Mouse (Mus musculus): ENCODE results near the gene Olfr1302. TPM values are rescaled to one million over a fixed set of nuclear protein-coding genes. Genes with fewer than 3 reads are reported as not detected.

The Olfr1302 gene
- total RNA-seq (2014; rRNA removed) (not detected in 2 replicates), polyA plus RNA-seq (2012; rRNA removed) (not detected in 2 replicates)

DNA sequence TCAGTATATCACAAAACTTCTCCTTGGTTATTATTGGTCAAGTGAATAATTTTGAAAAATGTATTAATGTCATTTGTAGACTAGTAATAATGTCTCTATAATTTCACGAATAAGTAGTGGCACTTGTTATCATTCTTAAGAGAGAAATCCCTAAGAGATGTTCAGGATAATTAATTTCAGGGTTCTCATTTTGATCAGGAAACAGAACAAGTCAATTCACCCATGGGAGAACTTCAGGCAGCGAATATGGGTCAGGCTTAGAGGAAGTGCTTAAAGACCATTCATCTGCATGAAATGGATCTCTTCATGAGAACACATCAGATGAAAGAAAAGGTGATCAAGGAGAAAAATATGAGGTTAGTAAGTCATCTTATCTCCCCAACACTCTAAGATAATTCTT lies at the start of gene Olfr1302:
Gene Olfr1302 (plus strand): TSS at position 301 of the 400 bp plus-strand sequence.
- no peaks in the 10 kb centered on the region for H3K79me2 ChIP-seq (ENCODE audit: control insufficient read depth, insufficient read depth, low read length)
- no peaks in the 10 kb centered on the region for H3K27me3 ChIP-seq (ENCODE audit: control insufficient read depth, insufficient read depth, low read length)
- no peak for DNase-seq (ENCODE audit: extremely low read depth, low read depth, low spot score)
- H3K36me3 ChIP-seq (ENCODE audit: control insufficient read depth, insufficient read depth, low read length): no peaks in the 10 kb centered on the region
- 66% methylated on average over 2 of the region's 2 CpGs for WGBS
- H3K9ac ChIP-seq (ENCODE audit: low read depth, low read length): no peak within 1 kb of the TSS
- no peak within 1 kb of the TSS for H3K4me3 ChIP-seq (ENCODE audit: insufficient read depth, low read depth, low read length)
- no peak for TF ChIP-seq POLR2A (IDR thresholded peaks at IDR 0.05; ENCODE audit: extremely low read depth, insufficient read depth, low read length)
- no peak for TF ChIP-seq CTCF (IDR thresholded peaks at IDR 0.05; ENCODE audit: low read depth, low read length)
- no peaks in the 10 kb centered on the region for H3K4me1 ChIP-seq (ENCODE audit: control insufficient read depth, insufficient read depth, low read length)
- no peak within 1 kb of the TSS for H3K27ac ChIP-seq (replicated peaks; ENCODE audit: insufficient read depth, low read depth, low read length)

GRCm38 (mm10) chr2:111750706-111751105 lies 26.5 kb upstream of the Olfr1302 start, which contains the start of gene Olfr1301:
Gene Olfr1301, plus strand, starts transcription at chr2:111751006.
- DNase-seq (ENCODE audit: extremely low read depth, low read depth, low spot score): no peak
- no peak for TF ChIP-seq POLR2A (IDR thresholded peaks at IDR 0.05; ENCODE audit: extremely low read depth, insufficient read depth, low read length)
- WGBS: 80% methylated on average over 3 of the region's 3 CpGs
- Histone ChIP-seq H3K27ac (replicated peaks; ENCODE audit: insufficient read depth, low read depth, low read length) (no peak within 1 kb of the TSS), H3K79me2 (ENCODE audit: control insufficient read depth, insufficient read depth, low read length) (no peaks in the 10 kb centered on the region), H3K9ac (ENCODE audit: low read depth, low read length) (no peak within 1 kb of the TSS), H3K4me3 (ENCODE audit: insufficient read depth, low read depth, low read length) (no peak within 1 kb of the TSS), H3K36me3 (ENCODE audit: control insufficient read depth, insufficient read depth, low read length) (no peaks in the 10 kb centered on the region), H3K27me3 (ENCODE audit: control insufficient read depth, insufficient read depth, low read length) (no peaks in the 10 kb centered on the region), H3K4me1 (ENCODE audit: control insufficient read depth, insufficient read depth, low read length) (no peaks in the 10 kb centered on the region)

GRCm38 (mm10) chr2:111812936-111813335 lies 35.7 kb downstream of the Olfr1302 start:
- no peaks in the 10 kb centered on the region for H3K79me2 ChIP-seq (ENCODE audit: control insufficient read depth, insufficient read depth, low read length)

DNA sequence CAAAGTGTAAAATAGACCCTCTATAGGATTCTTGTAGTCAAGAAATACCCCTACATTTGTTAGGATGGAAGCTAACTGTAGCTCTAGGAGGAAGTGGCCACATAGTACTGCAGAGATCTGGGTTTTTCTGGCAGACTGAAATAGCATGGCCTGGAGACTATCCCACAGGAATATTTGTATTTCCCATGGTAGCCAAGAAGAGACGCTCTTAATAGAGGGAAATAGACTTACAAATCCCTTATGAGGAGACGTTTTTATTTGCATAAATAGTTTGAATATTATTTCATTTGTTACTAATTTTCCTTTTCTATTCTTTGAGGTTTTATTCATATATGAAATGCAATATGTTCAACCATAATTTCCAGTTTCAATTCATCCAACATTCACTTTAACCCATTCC lies 43.0 kb downstream of the Olfr1302 start, which contains the start of gene Olfr1303:
Gene Olfr1303 (minus strand): TSS at position 101 of the 400 bp plus-strand sequence.
- Histone ChIP-seq H3K27me3 (ENCODE audit: control insufficient read depth, insufficient read depth, low read length) (no peaks in the 10 kb centered on the region), H3K27ac (replicated peaks; ENCODE audit: insufficient read depth, low read depth, low read length) (no peak within 1 kb of the TSS), H3K36me3 (ENCODE audit: control insufficient read depth, insufficient read depth, low read length) (no peaks in the 10 kb centered on the region), H3K79me2 (ENCODE audit: control insufficient read depth, insufficient read depth, low read length) (no peaks in the 10 kb centered on the region), H3K4me3 (ENCODE audit: insufficient read depth, low read depth, low read length) (no peak within 1 kb of the TSS), H3K4me1 (ENCODE audit: control insufficient read depth, insufficient read depth, low read length) (no peaks in the 10 kb centered on the region), H3K9ac (ENCODE audit: low read depth, low read length) (no peak within 1 kb of the TSS)
- DNase-seq (ENCODE audit: extremely low read depth, low read depth, low spot score): no peak
- TF ChIP-seq POLR2A (IDR thresholded peaks at IDR 0.05; ENCODE audit: extremely low read depth, insufficient read depth, low read length) (no peak), CTCF (IDR thresholded peaks at IDR 0.05; ENCODE audit: low read depth, low read length) (no peak)
- 69% methylated on average over 2 of the region's 2 CpGs for WGBS

More at GRCm38 (mm10) chr2:111812936-111813335, 35.7 kb downstream of the Olfr1302 start:
- Histone ChIP-seq H3K9ac (ENCODE audit: low read depth, low read length) (no peak overlapping the region), H3K4me3 (ENCODE audit: insufficient read depth, low read depth, low read length) (no peak overlapping the region), H3K27me3 (ENCODE audit: control insufficient read depth, insufficient read depth, low read length) (no peaks in the 10 kb centered on the region), H3K36me3 (ENCODE audit: control insufficient read depth, insufficient read depth, low read length) (no peaks in the 10 kb centered on the region), H3K4me1 (ENCODE audit: control insufficient read depth, insufficient read depth, low read length) (no peaks in the 10 kb centered on the region), H3K27ac (replicated peaks; ENCODE audit: insufficient read depth, low read depth, low read length) (no peak overlapping the region)
- DNase-seq (ENCODE audit: extremely low read depth, low read depth, low spot score): no peak
- TF ChIP-seq CTCF (IDR thresholded peaks at IDR 0.05; ENCODE audit: low read depth, low read length) (no peak), POLR2A (IDR thresholded peaks at IDR 0.05; ENCODE audit: extremely low read depth, insufficient read depth, low read length) (no peak)

Other genes with a start within 250 kb of the Olfr1302 start
- gene Olfr1294, start 237.1 kb upstream of the Olfr1302 start, total RNA-seq (2014; rRNA removed): not detected in 2 replicates
- gene Olfr1294, start 237.1 kb upstream of the Olfr1302 start, polyA plus RNA-seq (2012; rRNA removed): not detected in 2 replicates
- not detected in 2 replicates for gene Olfr1295, start 207.7 kb upstream of the Olfr1302 start, total RNA-seq (2014; rRNA removed)
- gene Olfr1295, start 207.7 kb upstream of the Olfr1302 start, polyA plus RNA-seq (2012; rRNA removed): not detected in 2 replicates
- not detected in 2 replicates for gene Olfr1297, start 150.9 kb upstream of the Olfr1302 start, total RNA-seq (2014; rRNA removed)
- gene Olfr1297, start 150.9 kb upstream of the Olfr1302 start, polyA plus RNA-seq (2012; rRNA removed): not detected in 2 replicates
- not detected in 2 replicates for gene Olfr1298, start 128.2 kb upstream of the Olfr1302 start, total RNA-seq (2014; rRNA removed)
- gene Olfr1298, start 128.2 kb upstream of the Olfr1302 start, polyA plus RNA-seq (2012; rRNA removed): not detected in 2 replicates
- gene Olfr1299, start 116.0 kb upstream of the Olfr1302 start, total RNA-seq (2014; rRNA removed): not detected in 2 replicates
- not detected in 2 replicates for gene Olfr1299, start 116.0 kb upstream of the Olfr1302 start, polyA plus RNA-seq (2012; rRNA removed)
- not detected in 2 replicates for gene Olfr1301, start 26.4 kb upstream of the Olfr1302 start, total RNA-seq (2014; rRNA removed)
- gene Olfr1301, start 26.4 kb upstream of the Olfr1302 start, polyA plus RNA-seq (2012; rRNA removed): not detected in 2 replicates
- gene Olfr1303, start 42.9 kb downstream of the Olfr1302 start, total RNA-seq (2014; rRNA removed): not detected in 2 replicates
- not detected in 2 replicates for gene Olfr1303, start 42.9 kb downstream of the Olfr1302 start, polyA plus RNA-seq (2012; rRNA removed)
- gene Olfr1305, start 99.7 kb downstream of the Olfr1302 start, total RNA-seq (2014; rRNA removed): not detected in 2 replicates
- gene Olfr1305, start 99.7 kb downstream of the Olfr1302 start, polyA plus RNA-seq (2012; rRNA removed): not detected in 2 replicates
- gene Olfr1306, start 138.8 kb downstream of the Olfr1302 start, total RNA-seq (2014; rRNA removed): not detected in 2 replicates
- not detected in 2 replicates for gene Olfr1306, start 138.8 kb downstream of the Olfr1302 start, polyA plus RNA-seq (2012; rRNA removed)
- not detected in 2 replicates for gene Olfr1307, start 172.0 kb downstream of the Olfr1302 start, total RNA-seq (2014; rRNA removed)
- gene Olfr1307, start 172.0 kb downstream of the Olfr1302 start, polyA plus RNA-seq (2012; rRNA removed): not detected in 2 replicates
- not detected in 2 replicates for gene Olfr1308, start 187.5 kb downstream of the Olfr1302 start, total RNA-seq (2014; rRNA removed)
- not detected in 2 replicates for gene Olfr1308, start 187.5 kb downstream of the Olfr1302 start, polyA plus RNA-seq (2012; rRNA removed)
- gene Olfr1309, start 212.9 kb downstream of the Olfr1302 start, total RNA-seq (2014; rRNA removed): not detected in 2 replicates
- not detected in 2 replicates for gene Olfr1309, start 212.9 kb downstream of the Olfr1302 start, polyA plus RNA-seq (2012; rRNA removed)
- gene Olfr1310, start 235.3 kb downstream of the Olfr1302 start, total RNA-seq (2014; rRNA removed): not detected in 2 replicates
- not detected in 2 replicates for gene Olfr1310, start 235.3 kb downstream of the Olfr1302 start, polyA plus RNA-seq (2012; rRNA removed)
- not detected in 2 replicates for gene Olfr1311, start 247.0 kb downstream of the Olfr1302 start, total RNA-seq (2014; rRNA removed)
- gene Olfr1311, start 247.0 kb downstream of the Olfr1302 start, polyA plus RNA-seq (2012; rRNA removed): not detected in 2 replicates

All from liver, adult 2 months (tissue).